Mouse (Mus musculus) cortical plate, adult 2 months (tissue): Measurements from ENCODE around the gene Jazf1.

Experiments
- CTCF ChIP-seq: fragments of 200-500 bp; IDR thresholded peaks from 2 replicates; pipeline ENCODE4 v1.5.1; 2011; ENCODE audit warnings: mild to moderate bottlenecking, control low read depth, low read length; ENCODE audit not compliant: insufficient read depth; ENCODE audit errors: extremely low read depth
- POLR2A ChIP-seq: fragments of 200-500 bp; IDR thresholded peaks from 2 replicates; pipeline ENCODE4 v1.6.1; 2011; ENCODE audit warnings: mild to moderate bottlenecking, low read length, control low read depth; ENCODE audit not compliant: insufficient read depth; ENCODE audit errors: extremely low read depth

DNA sequence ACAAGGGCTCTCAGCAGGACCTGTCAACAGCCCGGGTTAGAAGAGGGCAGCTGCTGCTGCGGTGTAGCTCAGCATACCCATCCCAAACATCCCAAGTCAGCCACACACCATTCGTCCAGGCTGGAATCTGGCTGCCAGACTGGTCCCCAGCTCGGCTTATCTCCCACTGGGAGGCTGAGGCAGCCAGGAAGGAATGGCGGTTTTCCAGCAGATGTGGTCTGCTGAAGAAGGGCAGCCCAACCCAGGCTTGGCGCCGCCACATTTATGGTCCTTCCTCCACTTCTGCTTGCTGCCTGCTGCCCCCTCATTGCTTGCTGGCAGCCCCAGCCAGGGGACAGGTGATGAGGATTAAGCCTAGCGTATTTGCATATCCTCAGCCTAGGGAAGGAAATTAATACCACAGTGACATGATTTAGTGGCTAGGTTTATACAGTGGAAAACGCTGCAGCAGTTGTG lies 227.8 kb downstream of the Jazf1 start:
- TF ChIP-seq CTCF (no peak), POLR2A (no peak)
